Mouse (Mus musculus): Measurements from ENCODE around the gene Spen. TPM values are rescaled to one million over a fixed set of nuclear protein-coding genes. Genes with fewer than 3 reads are reported as not detected.

The Spen gene
- polyA plus RNA-seq, 1 experiment, result 9.5 TPM

- H3K27ac ChIP-seq (replicated peaks; ENCODE audit: low read depth, low read length), result no peak overlapping the region
- H3K4me3 ChIP-seq (ENCODE audit: insufficient read depth, low read depth, low read length), result no peak overlapping the region
- no peaks in the 10 kb centered on the region; the same call in 1 of the 2 replicates for H3K4me1 ChIP-seq (ENCODE audit: control insufficient read depth, insufficient read depth, insufficient read length, low read length)
Measured at GRCm38 (mm10) chr4:141423691-141424431, 114.5 kb downstream of the Spen start.

GRCm38 (mm10) chr4:141423288-141423687 is 115.1 kb downstream of the Spen start:
- Histone ChIP-seq H3K4me1 (ENCODE audit: control insufficient read depth, insufficient read depth, insufficient read length, low read length) (no peaks in the 10 kb centered on the region; the same call in 1 of the 2 replicates), H3K4me3 (ENCODE audit: insufficient read depth, low read depth, low read length) (no peak overlapping the region), H3K27ac (replicated peaks; ENCODE audit: low read depth, low read length) (no peak overlapping the region)

GRCm38 (mm10) chr4:141422841-141423240 is 115.6 kb downstream of the Spen start:
- no peaks in the 10 kb centered on the region; the same call in 1 of the 2 replicates for H3K4me1 ChIP-seq (ENCODE audit: control insufficient read depth, insufficient read depth, insufficient read length, low read length)
- no peak overlapping the region for H3K4me3 ChIP-seq (ENCODE audit: insufficient read depth, low read depth, low read length)
- no peak overlapping the region for H3K27ac ChIP-seq (replicated peaks; ENCODE audit: low read depth, low read length)

- no peak overlapping the region for H3K4me3 ChIP-seq (ENCODE audit: insufficient read depth, low read depth, low read length)
- H3K27ac ChIP-seq (replicated peaks; ENCODE audit: low read depth, low read length), result no peak overlapping the region; the same call in 1 of the 2 replicates
- no peaks in the 10 kb centered on the region; the same call in 1 of the 2 replicates for H3K4me1 ChIP-seq (ENCODE audit: control insufficient read depth, insufficient read depth, insufficient read length, low read length)
Measured at GRCm38 (mm10) chr4:141421423-141421822, 117.0 kb downstream of the Spen start.

- Histone ChIP-seq H3K4me1 (ENCODE audit: control insufficient read depth, insufficient read depth, insufficient read length, low read length) (no peaks in the 10 kb centered on the region; the same call in 1 of the 2 replicates), H3K27ac (replicated peaks; ENCODE audit: low read depth, low read length) (no peak overlapping the region), H3K4me3 (ENCODE audit: insufficient read depth, low read depth, low read length) (no peak overlapping the region)
Measured at GRCm38 (mm10) chr4:141420886-141421285, 117.5 kb downstream of the Spen start.

- Histone ChIP-seq H3K4me3 (ENCODE audit: insufficient read depth, low read depth, low read length) (no peak within 1 kb of the TSS), H3K27ac (replicated peaks; ENCODE audit: low read depth, low read length) (no peak within 1 kb of the TSS; the same call in 1 of the 2 replicates), H3K4me1 (ENCODE audit: control insufficient read depth, insufficient read depth, insufficient read length, low read length) (no peaks in the 10 kb centered on the region)
Measured at GRCm38 (mm10) chr4:141420192-141420829, 118.1 kb downstream of the Spen start, which contains the start of gene Hspb7. Gene Hspb7 (plus strand): TSS chr4:141420779.

GRCm38 (mm10) chr4:141419398-141420191 is 118.8 kb downstream of the Spen start:
- H3K27ac ChIP-seq (replicated peaks; ENCODE audit: low read depth, low read length), result no peak overlapping the region
- no peaks in the 10 kb centered on the region for H3K4me1 ChIP-seq (ENCODE audit: control insufficient read depth, insufficient read depth, insufficient read length, low read length)
- no peak overlapping the region for H3K4me3 ChIP-seq (ENCODE audit: insufficient read depth, low read depth, low read length)

Other genes with a start within 250 kb of the Spen start
- gene Epha2, start 237.4 kb downstream of the Spen start, polyA plus RNA-seq (2012; ENCODE audit: insufficient read depth, insufficient read length, missing spikeins), result 1.6 and 1.7 TPM in 2 replicates
- gene Fam131c, start 170.4 kb downstream of the Spen start, polyA plus RNA-seq (2012; ENCODE audit: insufficient read depth, insufficient read length, missing spikeins), result 1.3 TPM in 1 of 2 replicates, not detected in the other
- not detected in 2 replicates for gene Clcnka, start 139.9 kb downstream of the Spen start, polyA plus RNA-seq (2012; ENCODE audit: insufficient read depth, insufficient read length, missing spikeins)
- not detected in 2 replicates for gene Clcnkb, start 122.6 kb downstream of the Spen start, polyA plus RNA-seq (2012; ENCODE audit: insufficient read depth, insufficient read length, missing spikeins)
- 3.5 and 3.8 TPM in 2 replicates for gene Hspb7, start 117.8 kb downstream of the Spen start, polyA plus RNA-seq (2012; ENCODE audit: insufficient read depth, insufficient read length, missing spikeins)
- gene Srarp, start 102.5 kb downstream of the Spen start, polyA plus RNA-seq (2012; ENCODE audit: insufficient read depth, insufficient read length, missing spikeins), result not detected in 2 replicates
- gene Zbtb17, start 93.9 kb downstream of the Spen start, polyA plus RNA-seq (2012; ENCODE audit: insufficient read depth, insufficient read length, missing spikeins), result 5.1 and 7.9 TPM in 2 replicates
- 2.1 and 3.6 TPM in 2 replicates for gene Fblim1, start 67.5 kb upstream of the Spen start, polyA plus RNA-seq (2012; ENCODE audit: insufficient read depth, insufficient read length, missing spikeins)
- 1.1 TPM in 1 of 2 replicates, not detected in the other for gene Tmem82, start 80.0 kb upstream of the Spen start, polyA plus RNA-seq (2012; ENCODE audit: insufficient read depth, insufficient read length, missing spikeins)
- 4.5 and 12.7 TPM in 2 replicates for gene Slc25a34, start 85.2 kb upstream of the Spen start, polyA plus RNA-seq (2012; ENCODE audit: insufficient read depth, insufficient read length, missing spikeins)
- gene Plekhm2, start 126.3 kb upstream of the Spen start, polyA plus RNA-seq (2012; ENCODE audit: insufficient read depth, insufficient read length, missing spikeins), result 8.8 and 12.9 TPM in 2 replicates
- gene Rsc1a1, start 147.0 kb upstream of the Spen start, polyA plus RNA-seq (2012; ENCODE audit: insufficient read depth, insufficient read length, missing spikeins), result 3.0 TPM in 1 of 2 replicates, not detected in the other
- 9.4 and 12.3 TPM in 2 replicates for gene Ddi2, start 184.8 kb upstream of the Spen start, polyA plus RNA-seq (2012; ENCODE audit: insufficient read depth, insufficient read length, missing spikeins)
- gene Agmat, start 208.1 kb upstream of the Spen start, polyA plus RNA-seq (2012; ENCODE audit: insufficient read depth, insufficient read length, missing spikeins), result not detected in 2 replicates